Mouse (Mus musculus) kidney, embryonic 16.5 days (tissue): ENCODE measurements at regions not wholly inside any gene's neighbourhood (a gene's known extent, or its start where the extent isn't known, plus 50 kb on each side); places are given as distances from the start of the nearest gene placed in this dataset.
A peak's percentile ranks its signal among the peaks of the same experiment; 100 is the strongest.

Experiments
- ATAC-seq: fragments of 200-750 bp; cut with Nextera tagmentation; 2 replicates; pipeline ENCODE4 v1.8.0; 2017; ENCODE audit warnings: moderate TSS enrichment; ENCODE audit not compliant: low FRiP score, low TSS enrichment
- H3K27ac ChIP-seq: fragments of 300-500 bp; sonication (generic); 2 replicates; pipeline ENCODE4 v1.5.1; 2014; ENCODE audit warnings: low read length
- H3K27me3 ChIP-seq: fragments of 300-500 bp; sonication (generic); 2 replicates; pipeline ENCODE4 v1.6.1; 2014; ENCODE audit warnings: low read length, control low read depth, mixed read lengths; ENCODE audit not compliant: insufficient read depth
- H3K36me3 ChIP-seq: fragments of 300-500 bp; sonication (generic); 2 replicates; pipeline ENCODE4 v1.6.1; 2014; ENCODE audit warnings: low read length, control low read depth, mixed read lengths; ENCODE audit not compliant: insufficient read depth
- H3K4me1 ChIP-seq: fragments of 300-500 bp; sonication (generic); 2 replicates; pipeline ENCODE4 v1.6.1; 2014; ENCODE audit warnings: low read length, control low read depth, mixed read lengths; ENCODE audit not compliant: insufficient read depth
- H3K4me2 ChIP-seq: fragments of 300-500 bp; sonication (generic); replicated peaks from 2 replicates; pipeline ENCODE4 v1.6.1; 2014; ENCODE audit warnings: low read depth, low read length
- H3K4me3 ChIP-seq: fragments of 300-500 bp; sonication (generic); 2 replicates; pipeline ENCODE4 v1.5.1; 2014; ENCODE audit warnings: mild to moderate bottlenecking, low read length
- H3K9ac ChIP-seq: fragments of 300-500 bp; sonication (generic); replicated peaks from 2 replicates; pipeline ENCODE4 v1.6.1; 2014; ENCODE audit warnings: low read length
- H3K9me3 ChIP-seq: fragments of 300-500 bp; sonication (generic); 2 replicates; pipeline ENCODE4 v1.6.1; 2016; ENCODE audit warnings: low read length, control low read depth
- WGBS: fragments of 180-500 bp; shearing (Covaris S2); extraction: QIAGEN DNeasy Blood & Tissue Kit; methylation state at CpG from one replicate; pipeline ENCODE4 v1.1.7; 2014; 5-methylcytosine and 5-hydroxymethylcytosine counted together

DNA sequence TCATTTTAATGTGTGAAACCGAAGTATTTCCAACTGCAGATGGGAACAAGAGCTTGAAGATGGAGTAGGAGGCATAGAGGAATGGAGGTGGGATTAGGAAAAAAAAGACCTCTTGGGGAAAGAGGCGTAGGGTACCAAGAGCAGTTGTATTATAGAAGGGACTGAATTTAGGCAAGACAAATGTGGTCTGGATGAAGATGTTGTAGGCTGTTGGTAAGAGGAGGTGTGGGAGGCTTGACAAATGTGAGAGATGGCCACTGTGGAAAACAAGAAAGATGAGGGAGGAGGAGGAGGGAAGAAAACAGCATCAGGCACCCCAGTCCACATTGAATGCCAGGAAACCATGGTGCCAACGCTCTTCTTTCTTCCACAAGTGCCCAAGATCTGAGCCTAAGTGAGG, 302.4 kb upstream of the Fbxo33 start:
- H3K27me3 ChIP-seq, result no peaks in the 10 kb centered on the region
- no peak for ATAC-seq
- no peaks in the 10 kb centered on the region for H3K4me1 ChIP-seq
- no peaks in the 10 kb centered on the region for H3K36me3 ChIP-seq
- H3K9me3 ChIP-seq, result no peaks in the 10 kb centered on the region
- no peak overlapping the region for H3K4me3 ChIP-seq
- no peak overlapping the region for H3K4me2 ChIP-seq
- H3K27ac ChIP-seq, result no peak overlapping the region
- H3K9ac ChIP-seq, result no peak overlapping the region
- WGBS, result 95% methylated on average over 3 of the region's 3 CpGs

DNA sequence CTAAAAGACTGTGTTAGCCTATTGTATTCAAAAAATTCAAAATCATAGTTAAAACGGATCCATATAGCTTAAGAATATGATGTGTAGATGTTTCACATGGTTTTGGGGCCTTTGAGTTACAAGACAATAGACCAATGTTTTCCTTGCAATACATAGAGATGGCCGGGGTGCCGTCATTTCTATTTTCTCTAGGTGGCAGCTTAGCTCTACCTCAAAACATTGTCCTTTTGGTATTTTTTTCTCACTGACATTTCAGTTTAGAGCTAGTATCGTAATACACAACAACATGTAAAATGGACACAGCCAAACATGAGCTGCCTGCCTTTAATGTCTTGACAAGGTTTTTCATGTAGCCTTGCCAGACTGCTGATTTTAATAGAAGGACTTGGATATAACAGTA, 290.3 kb upstream of the Fbxo33 start:
- Histone ChIP-seq H3K4me2 (no peak overlapping the region), H3K27ac (no peak overlapping the region), H3K27me3 (no peaks in the 10 kb centered on the region), H3K9ac (no peak overlapping the region), H3K4me3 (no peak overlapping the region), H3K9me3 (no peaks in the 10 kb centered on the region), H3K36me3 (no peaks in the 10 kb centered on the region), H3K4me1 (no peaks in the 10 kb centered on the region)
- 76% methylated on average over 4 of the region's 4 CpGs for WGBS
- ATAC-seq, result no peak

DNA sequence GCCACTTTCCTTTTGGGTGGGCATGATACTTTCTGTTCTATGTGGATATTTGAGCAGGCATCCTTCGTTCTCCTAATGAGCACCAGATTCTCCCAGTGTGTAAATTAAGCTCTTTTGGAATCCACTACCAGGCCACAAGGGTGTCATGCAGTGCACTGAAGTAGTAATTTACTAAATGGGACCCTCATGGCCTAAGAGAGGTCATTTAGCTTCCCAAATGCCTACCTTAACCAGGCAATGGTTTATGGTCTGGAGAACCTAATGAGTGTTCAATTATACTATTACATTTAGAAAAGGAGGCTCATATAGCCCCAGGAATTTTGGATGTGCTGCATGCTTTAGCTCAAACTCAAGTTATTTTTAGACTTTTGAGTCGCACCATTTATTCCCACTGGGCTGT, 289.6 kb upstream of the Fbxo33 start:
- 55% methylated on average over 2 of the region's 2 CpGs for WGBS
- no peak overlapping the region for H3K9ac ChIP-seq
- H3K4me2 ChIP-seq, result no peak overlapping the region
- no peaks in the 10 kb centered on the region for H3K36me3 ChIP-seq
- no peaks in the 10 kb centered on the region for H3K4me1 ChIP-seq
- H3K27ac ChIP-seq, result no peak overlapping the region
- H3K27me3 ChIP-seq, result no peaks in the 10 kb centered on the region
- H3K4me3 ChIP-seq, result no peak overlapping the region
- ATAC-seq, result no peak
- no peaks in the 10 kb centered on the region for H3K9me3 ChIP-seq

DNA sequence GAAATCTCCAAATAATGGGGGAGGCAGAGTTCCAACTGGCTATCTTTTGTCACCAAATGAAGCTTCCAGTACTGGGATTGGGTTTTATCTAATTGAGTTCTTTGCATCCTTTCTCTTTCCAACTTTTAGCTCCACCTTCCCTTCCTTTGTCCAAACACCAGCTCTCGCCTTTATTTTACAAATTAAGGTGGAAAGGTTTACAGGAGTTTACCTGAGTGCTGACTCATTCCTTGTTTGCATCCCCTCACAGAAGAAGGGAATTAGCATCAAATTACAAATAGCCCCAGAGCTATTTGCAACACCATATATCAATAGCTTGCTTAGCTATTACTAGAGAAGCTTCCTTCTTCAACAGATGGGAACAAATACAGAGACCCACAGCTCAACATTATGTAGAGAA, 287.9 kb upstream of the Fbxo33 start:
- no peak overlapping the region for H3K9ac ChIP-seq
- H3K9me3 ChIP-seq, result no peaks in the 10 kb centered on the region
- no peak for ATAC-seq
- no peaks in the 10 kb centered on the region for H3K27me3 ChIP-seq
- no peak overlapping the region for H3K4me2 ChIP-seq
- H3K36me3 ChIP-seq, result no peaks in the 10 kb centered on the region
- no peaks in the 10 kb centered on the region for H3K4me1 ChIP-seq
- no peak overlapping the region for H3K27ac ChIP-seq
- WGBS, result 38% methylated on average over 1 of the region's 1 CpGs
- no peak overlapping the region for H3K4me3 ChIP-seq

DNA sequence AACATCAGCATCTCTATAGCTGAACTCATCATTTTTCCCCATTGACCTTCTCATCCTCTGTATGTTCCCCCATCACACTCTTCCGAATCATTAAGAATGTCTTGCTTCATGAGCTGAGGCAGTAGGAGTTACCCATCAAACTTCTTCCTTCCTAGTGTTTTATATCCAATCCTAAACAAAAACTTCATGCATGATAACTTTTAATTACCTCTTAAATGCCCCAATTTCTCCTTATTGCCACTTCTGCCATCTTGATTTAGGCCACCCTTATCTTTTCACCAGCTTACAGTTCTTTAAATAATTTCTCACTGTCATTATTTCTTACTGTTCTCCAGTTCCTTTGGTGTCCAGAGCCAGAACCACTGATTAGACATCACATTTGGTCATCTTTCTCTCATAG, 277.9 kb upstream of the Fbxo33 start:
- no peaks in the 10 kb centered on the region for H3K4me1 ChIP-seq
- no peaks in the 10 kb centered on the region for H3K36me3 ChIP-seq
- no peak overlapping the region for H3K4me3 ChIP-seq
- H3K4me2 ChIP-seq, result no peak overlapping the region
- no peak overlapping the region for H3K9ac ChIP-seq
- ATAC-seq, result peak; percentile 35; the same call in 1 of the 2 replicates
- H3K27ac ChIP-seq, result no peak overlapping the region
- 41% methylated on average over 1 of the region's 1 CpGs for WGBS
- no peaks in the 10 kb centered on the region for H3K9me3 ChIP-seq
- H3K27me3 ChIP-seq, result no peaks in the 10 kb centered on the region

DNA sequence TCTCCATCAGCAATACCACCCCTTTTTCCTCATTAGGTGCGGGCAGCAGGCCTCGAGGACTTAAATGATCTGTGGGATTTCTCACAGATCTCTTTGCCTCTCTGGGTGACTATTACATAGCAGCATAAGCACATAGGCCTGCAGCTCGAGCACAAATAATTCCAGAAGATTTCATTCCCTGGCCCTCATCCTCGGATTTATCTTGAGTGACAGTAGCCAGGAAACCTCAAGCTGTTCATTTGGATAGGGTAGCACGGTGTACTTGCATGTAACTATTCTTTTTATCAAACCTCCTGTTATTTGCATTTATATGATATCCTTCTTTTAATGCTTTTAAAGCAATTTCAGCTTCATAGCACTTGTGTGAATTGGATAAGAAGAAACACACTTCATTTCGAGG, 268.5 kb upstream of the Fbxo33 start:
- Histone ChIP-seq H3K27me3 (no peaks in the 10 kb centered on the region), H3K36me3 (no peaks in the 10 kb centered on the region), H3K4me2 (no peak overlapping the region), H3K9me3 (no peaks in the 10 kb centered on the region), H3K4me1 (no peaks in the 10 kb centered on the region), H3K9ac (no peak overlapping the region), H3K27ac (no peak overlapping the region), H3K4me3 (no peak overlapping the region)
- 80% methylated on average over 6 of the region's 6 CpGs for whole genome bisulfite sequencing
- ATAC-seq, result no peak

DNA sequence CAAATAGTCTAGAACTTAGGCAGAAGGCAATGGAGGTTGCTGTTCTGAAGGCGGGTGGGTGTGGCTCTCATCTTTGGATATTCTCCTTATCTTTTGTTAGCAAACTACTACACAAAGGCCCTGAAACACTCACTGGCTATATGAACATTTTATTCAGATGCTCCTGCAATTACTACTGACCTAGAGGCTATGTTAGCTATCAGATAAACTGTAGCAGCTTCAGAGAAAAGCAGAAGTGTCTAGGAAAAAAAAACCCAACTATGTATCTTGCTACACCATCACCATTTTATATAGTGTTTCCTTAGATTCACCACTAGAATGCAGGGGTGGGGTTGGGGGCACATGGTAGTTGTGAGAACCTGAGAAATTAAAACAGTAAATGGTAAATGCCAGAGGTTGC, 268.0 kb upstream of the Fbxo33 start:
- ATAC-seq, result no peak

DNA sequence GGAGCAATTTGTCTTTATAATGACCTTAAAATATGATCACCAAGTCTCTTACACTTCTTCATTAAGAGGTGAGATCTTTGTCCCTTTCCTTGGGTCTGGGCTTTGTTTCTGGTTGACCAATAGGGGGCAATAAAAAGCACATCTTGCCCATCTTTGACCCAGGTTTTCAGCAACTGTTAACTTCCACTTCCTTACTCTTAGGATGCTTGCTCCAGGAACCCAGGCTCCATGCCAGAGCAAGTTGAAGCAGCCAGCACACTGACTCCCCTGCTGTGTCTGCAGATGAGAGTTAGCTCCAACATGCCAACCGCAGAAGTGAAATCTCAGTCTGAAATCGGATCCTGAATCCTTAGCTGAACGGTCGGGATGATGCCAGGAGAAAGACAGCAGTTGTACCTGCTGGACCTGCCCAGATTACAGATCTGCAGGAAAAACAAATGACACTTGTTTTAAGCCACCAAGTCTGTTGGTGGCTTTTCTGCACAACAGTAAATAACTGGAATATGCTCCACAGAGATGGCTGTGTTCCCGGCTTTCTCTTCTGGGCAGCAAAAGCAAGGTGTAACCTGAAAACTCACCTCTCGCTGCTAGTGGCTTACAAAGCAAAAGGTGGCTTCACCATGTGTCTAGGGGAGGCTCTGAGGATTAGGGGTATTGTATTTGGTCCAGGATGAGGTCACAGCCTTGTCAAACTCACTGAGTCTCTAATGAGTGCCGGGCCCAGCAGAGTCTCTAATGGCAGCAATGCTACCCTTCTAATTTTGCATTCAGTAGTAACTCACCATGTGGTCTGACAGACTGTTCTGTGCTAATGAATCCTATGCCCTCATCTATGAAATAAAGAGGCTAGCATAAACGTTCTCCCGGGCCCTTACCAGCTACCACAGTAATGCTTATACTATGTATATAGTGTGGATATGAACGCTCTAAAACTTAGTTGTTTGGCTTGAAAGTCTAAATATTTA, 241.8 kb upstream of the Fbxo33 start:
- Histone ChIP-seq H3K4me2 (no peak overlapping the region), H3K9ac (no peak overlapping the region), H3K36me3 (no peaks in the 10 kb centered on the region), H3K4me3 (no peak overlapping the region), H3K4me1 (no peaks in the 10 kb centered on the region), H3K27me3 (no peaks in the 10 kb centered on the region), H3K27ac (no peak overlapping the region), H3K9me3 (no peaks in the 10 kb centered on the region)
- WGBS, result 77% methylated on average over 10 of the region's 10 CpGs
- ATAC-seq, result no peak

More for the DNA sequence above, 268.0 kb upstream of the Fbxo33 start:
- Histone ChIP-seq H3K36me3 (no peaks in the 10 kb centered on the region), H3K4me1 (no peaks in the 10 kb centered on the region), H3K4me3 (no peak overlapping the region), H3K27ac (no peak overlapping the region), H3K4me2 (no peak overlapping the region), H3K27me3 (no peaks in the 10 kb centered on the region), H3K9me3 (no peaks in the 10 kb centered on the region), H3K9ac (no peak overlapping the region)
- WGBS, result 83% methylated on average over 1 of the region's 1 CpGs

DNA sequence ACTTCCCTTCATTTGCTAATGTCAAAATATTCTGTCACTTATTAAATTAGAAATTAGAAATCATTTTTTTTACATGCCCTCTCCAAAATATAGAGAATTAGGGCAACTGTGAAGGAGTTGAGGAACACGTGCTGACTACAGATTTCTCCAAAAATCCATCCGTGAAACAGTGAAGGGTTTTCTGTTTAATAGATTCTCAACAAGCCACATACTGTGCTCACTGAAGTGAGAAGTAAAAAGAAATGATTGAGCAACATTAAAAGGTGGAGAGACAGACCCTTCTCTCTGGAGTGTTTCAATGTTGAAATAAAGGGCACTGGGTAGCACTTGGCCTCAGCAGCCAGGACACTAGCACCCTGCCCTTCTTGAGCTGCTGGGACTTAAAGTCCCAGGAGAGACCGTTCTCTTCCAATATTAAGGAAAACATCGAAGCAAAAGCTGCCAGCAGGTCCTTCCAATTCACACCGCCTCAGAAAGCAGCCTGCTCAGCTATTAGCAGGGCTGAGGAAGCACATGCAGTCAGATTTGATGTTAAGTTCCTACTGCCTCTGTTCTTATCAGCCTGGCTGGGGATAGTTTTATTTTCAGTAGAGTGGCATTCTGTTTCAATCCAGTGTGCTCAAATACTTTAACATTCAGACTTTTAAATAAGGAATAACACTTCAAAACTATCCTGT, 236.8 kb upstream of the Fbxo33 start:
- 69% methylated on average over 5 of the region's 5 CpGs for WGBS
- Histone ChIP-seq H3K4me1 (no peaks in the 10 kb centered on the region), H3K27ac (no peak overlapping the region), H3K4me2 (no peak overlapping the region), H3K36me3 (no peaks in the 10 kb centered on the region), H3K9me3 (no peaks in the 10 kb centered on the region), H3K9ac (no peak overlapping the region), H3K27me3 (no peaks in the 10 kb centered on the region), H3K4me3 (no peak overlapping the region)
- ATAC-seq, result no peak

DNA sequence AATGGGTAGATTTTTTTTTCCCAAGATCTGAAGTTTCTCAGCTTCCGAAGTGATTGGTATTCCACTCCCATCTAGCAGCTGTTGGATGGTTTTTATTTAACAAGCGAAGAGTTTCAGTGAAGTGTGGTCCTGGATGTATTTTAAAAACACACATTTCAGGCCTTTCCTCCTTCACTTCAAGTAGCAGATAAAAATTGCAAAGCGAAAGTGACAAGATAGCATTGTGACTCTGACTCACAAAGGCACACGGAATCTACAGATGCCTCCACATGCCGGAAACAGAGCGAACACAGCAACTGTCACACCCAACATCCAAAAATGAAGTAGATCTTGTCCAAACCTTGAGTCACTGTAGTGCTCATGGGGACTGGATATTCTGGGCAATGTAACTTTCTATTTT, 195.5 kb upstream of the Fbxo33 start:
- Histone ChIP-seq H3K4me2 (no peak overlapping the region), H3K27ac (no peak overlapping the region), H3K4me1 (no peaks in the 10 kb centered on the region), H3K36me3 (no peaks in the 10 kb centered on the region), H3K9me3 (no peaks in the 10 kb centered on the region), H3K9ac (no peak overlapping the region), H3K4me3 (no peak overlapping the region), H3K27me3 (no peaks in the 10 kb centered on the region)
- no peak for ATAC-seq
- 90% methylated on average over 6 of the region's 6 CpGs for WGBS
